Mouse (Mus musculus): ENCODE measurements around the gene Sec31b.

Sec31b gene

DNA sequence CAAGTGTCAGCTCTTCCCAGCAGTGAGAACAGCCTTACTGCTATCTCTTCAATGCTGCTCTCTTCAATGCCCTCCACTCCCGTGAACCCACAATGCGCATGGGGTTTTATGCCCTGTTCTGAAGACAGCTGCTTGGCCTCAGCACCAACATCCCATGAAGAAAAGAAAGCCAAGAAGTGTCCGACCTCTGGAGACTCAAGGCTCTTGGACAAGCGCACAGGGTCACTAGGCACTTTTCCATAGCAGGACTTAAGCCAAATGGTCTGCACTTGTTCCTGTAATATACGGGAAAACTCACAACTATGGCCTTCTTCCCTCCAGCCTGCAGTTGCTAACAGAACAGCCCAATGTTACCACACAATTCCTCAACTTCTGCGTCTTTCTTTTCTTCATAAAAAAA is 70.4 kb downstream of the Sec31b start:
- DNase-seq (ENCODE audit: low spot score), result no peak

DNA sequence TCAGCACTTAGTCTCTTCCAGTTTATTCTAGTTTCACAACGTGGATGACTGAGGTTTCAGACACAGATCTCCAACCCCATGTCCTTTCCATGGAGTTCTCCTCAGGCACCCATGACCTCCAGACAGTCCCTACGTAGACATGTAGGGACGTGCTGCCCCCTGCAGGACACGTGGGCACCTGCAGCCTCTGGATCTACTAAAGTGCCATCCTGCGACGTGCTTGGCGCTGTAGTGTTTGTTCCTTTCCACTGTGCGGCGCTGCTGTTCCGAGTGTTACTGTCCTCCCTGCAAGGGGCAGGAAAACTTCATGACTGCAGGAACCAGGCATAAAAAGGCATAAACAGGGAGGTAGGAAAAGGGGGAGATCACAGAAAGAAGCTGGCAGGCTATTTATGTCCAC is 71.5 kb downstream of the Sec31b start:
- DNase-seq (ENCODE audit: low spot score), result peak; percentile 80
